Mouse (Mus musculus) layer of hippocampus, adult 18-20 months (tissue): Measurements from ENCODE around the gene Sbsn. TPM values are rescaled to one million over a fixed set of nuclear protein-coding genes. Genes with fewer than 3 reads are reported as not detected.

Source experiments
- DNase-seq, 2 experiments: peaks; one replicate each; pipeline ENCODE4 v3.0.0; 2022; ENCODE audit warnings: low spot score in 2 of 2
- total RNA-seq, 2 experiments: library from RNA; stranded (reverse); gene quantifications; 2 replicates each; pipeline ENCODE4 v1.2.3; 2021

Gene Sbsn
- total RNA-seq, 2 experiments from 2014 or later = 6.9 to 10.1 TPM

DNA sequence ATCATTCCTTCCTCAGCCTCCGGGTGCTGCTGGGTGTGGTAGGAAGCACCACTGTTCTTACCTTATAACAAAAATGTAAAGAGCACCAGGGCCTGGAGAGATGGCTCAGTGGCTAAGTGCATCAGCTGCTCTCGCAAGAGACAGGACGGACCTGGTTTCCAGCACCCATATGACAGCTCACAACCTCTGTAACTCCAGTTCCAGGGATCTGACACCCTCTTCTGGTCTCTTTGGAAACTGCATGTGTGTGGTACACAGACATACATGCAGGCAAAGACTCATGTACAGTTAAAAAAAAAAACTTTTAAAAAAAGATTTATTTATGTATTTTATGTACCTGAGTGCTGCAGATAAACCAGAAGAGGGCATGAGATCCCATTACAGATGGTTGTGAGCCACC is 52.0 kb downstream of the Sbsn start:
- DNase-seq = no peak

DNA sequence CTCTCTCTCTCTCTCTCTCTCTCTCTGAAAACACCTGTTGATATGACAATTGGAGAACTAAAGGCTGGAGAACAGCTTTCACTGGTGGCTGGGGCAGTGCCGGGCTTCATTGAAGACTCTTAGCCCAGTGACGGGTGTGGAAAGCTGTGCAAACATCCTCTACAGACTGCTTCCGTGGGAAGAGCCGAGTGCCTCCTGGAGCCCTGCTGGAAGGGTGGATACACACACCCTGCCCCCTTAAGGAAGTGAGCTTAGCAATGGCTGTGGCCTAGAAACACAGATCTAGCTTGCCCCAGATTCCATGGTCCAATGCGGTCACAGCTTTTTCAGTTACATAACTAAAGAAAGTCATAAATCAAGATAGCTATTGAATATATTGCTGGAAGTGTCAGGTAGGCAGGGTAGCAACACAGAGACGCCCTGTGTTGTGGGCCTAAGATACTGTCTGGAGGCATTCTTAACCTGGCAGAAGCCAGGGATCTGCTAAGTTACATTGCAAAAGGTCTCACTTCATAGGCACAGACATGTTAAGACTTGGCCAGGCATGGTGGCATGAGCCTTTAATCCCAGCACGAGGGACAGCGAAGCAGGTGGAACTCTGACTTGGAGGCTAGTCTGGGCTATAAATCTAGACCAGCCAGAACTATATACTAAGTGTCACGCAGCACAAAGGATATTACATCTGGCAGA is 52.9 kb downstream of the Sbsn start:
- DNase-seq = no peak

Other genes starting within 250 kb of the Sbsn start
- gene Arhgap33, start 216.4 kb upstream of the Sbsn start, total RNA-seq = 100 to 1,000 TPM in 1 of 2 experiments, 10 to 100 TPM in 1; 97.4 to 108 TPM
- 1 to 10 TPM; 2.6 to 2.9 TPM for gene Hspb6, start 199.3 kb upstream of the Sbsn start, total RNA-seq
- gene Proser3, start 199.2 kb upstream of the Sbsn start, total RNA-seq = 1 to 10 TPM; 4.4 to 5.2 TPM
- 10 to 100 TPM; 40.8 to 43.2 TPM for gene Lin37, start 191.6 kb upstream of the Sbsn start, total RNA-seq
- 10 to 100 TPM; 74.6 to 75.2 TPM for gene U2af1l4, start 188.2 kb upstream of the Sbsn start, total RNA-seq
- 1 to 10 TPM; 9.1 to 9.2 TPM for gene Gm49396, start 188.1 kb upstream of the Sbsn start, total RNA-seq
- gene Psenen, start 187.8 kb upstream of the Sbsn start, total RNA-seq = 10 to 100 TPM; 89.3 to 91.7 TPM
- gene Igflr1, start 186.0 kb upstream of the Sbsn start, total RNA-seq = 1 to 10 TPM; 4.9 to 6.4 TPM
- gene Kmt2b, start 162.7 kb upstream of the Sbsn start, total RNA-seq = 10 to 100 TPM; 45.3 to 47.8 TPM
- gene Zbtb32, start 152.6 kb upstream of the Sbsn start, total RNA-seq = not detected
- gene Upk1a, start 138.6 kb upstream of the Sbsn start, total RNA-seq = under 1 TPM; 0.38 to 0.45 TPM
- gene Cox6b1, start 125.3 kb upstream of the Sbsn start, total RNA-seq = 100 to 1,000 TPM; 599 to 606 TPM
- gene Etv2, start 115.6 kb upstream of the Sbsn start, total RNA-seq = not detected
- gene Rbm42, start 101.2 kb upstream of the Sbsn start, total RNA-seq = 10 to 100 TPM; 79.0 to 82.6 TPM
- 1 to 10 TPM; 4.6 to 5.4 TPM for gene Haus5, start 86.5 kb upstream of the Sbsn start, total RNA-seq
- gene Pmis2, start 79.9 kb upstream of the Sbsn start, total RNA-seq = not detected
- gene 2200002J24Rik, start 52.5 kb upstream of the Sbsn start, total RNA-seq = not detected
- gene Atp4a, start 39.3 kb upstream of the Sbsn start, total RNA-seq = under 1 TPM; 0.22 to 0.36 TPM
- 100 to 1,000 TPM; 109 TPM for gene Tmem147, start 21.9 kb upstream of the Sbsn start, total RNA-seq
- not detected for gene Gapdhs, start 7.8 kb upstream of the Sbsn start, total RNA-seq
- gene Dmkn, start 12.3 kb downstream of the Sbsn start, total RNA-seq = 1 to 10 TPM; 1.1 to 1.8 TPM
- not detected for gene Krtdap, start 36.4 kb downstream of the Sbsn start, total RNA-seq
- gene Ffar2, start 72.3 kb downstream of the Sbsn start, total RNA-seq = not detected
- not detected for gene Ffar3, start 104.7 kb downstream of the Sbsn start, total RNA-seq
- not detected for gene Ffar1, start 110.1 kb downstream of the Sbsn start, total RNA-seq
- not detected for gene Cd22, start 128.9 kb downstream of the Sbsn start, total RNA-seq
- 100 to 1,000 TPM; 155 to 176 TPM for gene Mag, start 163.4 kb downstream of the Sbsn start, total RNA-seq
- not detected for gene Hamp2, start 173.2 kb downstream of the Sbsn start, total RNA-seq
- not detected for gene Hamp, start 192.6 kb downstream of the Sbsn start, total RNA-seq
- 100 to 1,000 TPM; 134 to 139 TPM for gene Usf2, start 205.3 kb downstream of the Sbsn start, total RNA-seq
- gene Lsr, start 222.0 kb downstream of the Sbsn start, total RNA-seq = 1 to 10 TPM; 6.6 to 7.6 TPM
- under 1 TPM in 1 of 2 experiments, not detected in 1; 0.18 TPM for gene Fam187b, start 222.3 kb downstream of the Sbsn start, total RNA-seq